Mouse (Mus musculus) midbrain, embryonic 13.5 days (tissue): ENCODE results near the gene Slc38a5. TPM values are rescaled to one million over a fixed set of nuclear protein-coding genes. Genes with fewer than 3 reads are reported as not detected.
A peak's percentile ranks its signal among the peaks of the same experiment; 100 is the strongest.

Experiments
- ATAC-seq: fragments of 200-750 bp; cut with Nextera tagmentation; 2 replicates; pipeline ENCODE4 v1.8.0; 2017; ENCODE audit warnings: mild to moderate bottlenecking, moderate TSS enrichment, moderate library complexity
- H3K27ac ChIP-seq: fragments of 300-500 bp; sonication (generic); 2 replicates; pipeline ENCODE4 v1.5.1; 2015; ENCODE audit warnings: inconsistent platforms, mild to moderate bottlenecking, moderate library complexity
- H3K27me3 ChIP-seq: fragments of 300-500 bp; sonication (generic); 2 replicates; pipeline ENCODE4 v1.6.1; 2015; ENCODE audit warnings: mild to moderate bottlenecking, inconsistent platforms
- H3K36me3 ChIP-seq: fragments of 300-500 bp; sonication (generic); 2 replicates; pipeline ENCODE4 v1.6.1; 2015; ENCODE audit warnings: mild to moderate bottlenecking, inconsistent platforms
- H3K4me1 ChIP-seq: fragments of 300-500 bp; sonication (generic); replicated peaks from 2 replicates; pipeline ENCODE4 v1.6.1; 2015; ENCODE audit warnings: inconsistent platforms
- H3K4me2 ChIP-seq: fragments of 300-500 bp; sonication (generic); replicated peaks from 2 replicates; pipeline ENCODE4 v1.6.1; 2015; ENCODE audit warnings: moderate library complexity, mild to moderate bottlenecking, inconsistent platforms
- H3K4me3 ChIP-seq: fragments of 300-500 bp; sonication (generic); replicated peaks from 2 replicates; pipeline ENCODE4 v1.5.1; 2015; ENCODE audit warnings: mild to moderate bottlenecking, inconsistent platforms
- H3K9ac ChIP-seq: fragments of 300-500 bp; sonication (generic); replicated peaks from 2 replicates; pipeline ENCODE4 v1.6.1; 2015; ENCODE audit warnings: mild to moderate bottlenecking, inconsistent platforms
- H3K9me3 ChIP-seq: fragments of 300-500 bp; sonication (generic); 2 replicates; pipeline ENCODE4 v1.6.1; 2016; ENCODE audit warnings: mild to moderate bottlenecking, inconsistent platforms
- WGBS: fragments of 180-500 bp; shearing (Covaris S2); methylation state at CpG from one replicate; pipeline ENCODE4 v1.1.7; 2015; 5-methylcytosine and 5-hydroxymethylcytosine counted together
- polyA plus RNA-seq: library from polyadenylated mRNA; unstranded; fragments of >200 nt; fragmentation: Nextera tagmentation; extraction: Ambion mirVana; gene quantifications from 2 replicates; pipeline ENCODE4 v1.2.1, GENCODE M21; 2015

Slc38a5 gene
- polyA plus RNA-seq: 24.8 and 25.5 TPM in 2 replicates

DNA sequence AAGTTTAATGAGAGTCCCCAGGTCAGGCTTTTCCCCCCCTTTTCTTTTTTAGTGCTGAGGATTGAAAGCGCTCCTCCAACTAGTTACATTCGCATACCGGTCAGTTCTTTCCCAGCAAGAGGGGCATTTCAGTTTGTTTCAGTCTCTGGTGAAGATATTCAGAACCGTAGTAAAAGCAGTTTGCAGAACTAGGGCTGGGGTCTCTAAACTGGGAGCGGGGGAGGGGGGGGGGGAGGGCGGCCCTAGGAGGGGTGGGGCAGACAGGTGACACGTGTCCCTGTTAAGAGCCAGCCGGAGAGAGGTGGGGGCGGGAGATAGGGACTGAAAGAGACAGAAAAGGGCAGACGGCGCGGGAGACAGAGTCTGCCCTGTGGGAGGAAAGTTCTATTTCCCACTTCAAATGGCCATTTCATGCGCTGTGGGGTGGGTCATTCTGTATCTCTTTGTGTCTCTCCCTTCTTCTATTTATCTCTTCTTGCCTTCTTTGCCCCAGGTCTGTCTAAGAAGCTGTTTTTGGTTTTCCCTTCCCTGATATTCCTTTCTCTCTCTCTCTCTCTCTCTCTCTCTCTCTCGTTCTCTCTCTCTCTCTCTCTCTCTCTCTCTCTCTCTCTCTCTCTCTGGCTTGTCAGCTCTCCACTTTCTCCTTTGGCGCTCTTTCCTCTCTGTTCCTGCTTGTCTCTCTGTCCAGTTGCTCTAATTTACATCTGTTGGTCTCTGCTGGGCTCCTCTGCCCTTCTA lies at the start of gene Slc38a5:
Gene Slc38a5, plus strand, starts transcription at position 51 of the 738 bp plus-strand sequence.
- no peaks in the 10 kb centered on the region for H3K9me3 ChIP-seq
- no peak within 1 kb of the TSS for H3K9ac ChIP-seq
- H3K36me3 ChIP-seq: no peaks in the 10 kb centered on the region
- peak within 1 kb of the TSS; percentile 25 for H3K4me2 ChIP-seq
- WGBS: 23% methylated on average over 11 of the region's 15 CpGs
- H3K4me1 ChIP-seq: no peaks in the 10 kb centered on the region
- ATAC-seq: no peak
- no peak within 1 kb of the TSS for H3K27ac ChIP-seq
- H3K27me3 ChIP-seq: peaks cover 8% of the 10 kb centered on the region; the same call in 1 of the 2 replicates
- H3K4me3 ChIP-seq: no peak within 1 kb of the TSS

DNA sequence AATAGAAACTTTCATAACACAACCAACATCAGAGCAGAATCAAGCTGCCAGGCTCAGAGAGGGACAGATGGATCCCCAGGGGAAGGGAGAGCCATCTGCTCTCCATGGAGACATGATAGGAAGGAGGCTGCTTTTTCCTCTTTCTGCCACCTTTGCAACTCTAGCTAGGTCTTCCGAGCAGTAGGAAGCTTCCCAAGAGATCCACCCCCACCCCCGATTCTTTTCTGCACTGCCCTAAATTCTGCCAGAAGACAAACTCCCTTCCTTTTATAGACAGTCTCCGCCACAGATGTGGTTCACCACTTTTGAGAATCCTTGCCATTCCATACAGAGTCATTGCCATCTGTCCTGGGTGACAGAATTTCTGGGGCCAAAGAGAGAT lies 48.6 kb upstream of the Slc38a5 start:
- 69% methylated on average over 3 of the region's 3 CpGs for WGBS
- no peak overlapping the region for H3K9ac ChIP-seq
- H3K9me3 ChIP-seq: no peaks in the 10 kb centered on the region
- ATAC-seq: no peak
- 0 out of 2 replicates have a peak, but pooled peaks cover 4% of the 10 kb centered on the region for H3K27me3 ChIP-seq
- H3K4me1 ChIP-seq: no peaks in the 10 kb centered on the region
- H3K36me3 ChIP-seq: no peaks in the 10 kb centered on the region
- no peak overlapping the region for H3K4me2 ChIP-seq
- no peak overlapping the region for H3K27ac ChIP-seq
- H3K4me3 ChIP-seq: no peak overlapping the region

DNA sequence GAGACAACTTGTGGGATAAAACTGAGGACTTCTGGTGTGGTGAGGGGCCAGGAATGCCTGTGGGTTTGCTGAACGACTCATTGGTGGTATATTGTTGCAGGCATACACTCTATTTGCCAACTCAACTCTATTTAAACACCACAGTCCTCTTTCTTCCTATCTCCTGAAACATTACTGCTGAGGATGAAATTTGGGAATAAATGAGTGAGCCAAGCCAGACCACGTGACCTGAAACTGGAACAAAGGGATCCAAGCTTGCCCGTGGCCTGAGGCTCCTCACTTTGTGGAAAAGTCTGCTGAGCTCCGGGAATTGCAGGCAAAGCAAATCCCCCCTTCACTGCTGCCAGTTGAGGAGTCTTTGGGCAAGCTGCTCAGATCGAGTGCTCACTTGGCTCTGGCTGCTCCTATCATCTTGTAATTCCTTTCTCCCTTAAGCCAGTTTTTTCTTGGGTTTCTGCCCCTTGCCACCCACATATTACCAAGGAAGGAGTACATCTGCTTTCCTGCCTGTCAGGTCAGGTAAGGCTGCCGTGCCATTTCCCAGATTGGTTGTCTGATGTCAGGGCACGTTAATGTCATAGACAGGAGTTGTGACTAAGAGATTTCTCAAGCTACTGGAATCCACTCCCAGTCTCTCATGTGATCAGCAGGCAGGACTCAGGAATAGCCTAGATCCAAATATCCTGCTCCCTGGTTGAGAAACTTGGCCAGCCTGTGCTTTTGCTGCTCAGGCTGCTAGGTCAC lies 48.1 kb upstream of the Slc38a5 start:
- ATAC-seq: no peak
- WGBS: 54% methylated on average over 7 of the region's 7 CpGs
- no peak overlapping the region for H3K4me2 ChIP-seq
- H3K9ac ChIP-seq: no peak overlapping the region
- no peaks in the 10 kb centered on the region for H3K9me3 ChIP-seq
- 0 out of 2 replicates have a peak, but pooled peaks cover 4% of the 10 kb centered on the region for H3K27me3 ChIP-seq
- H3K4me3 ChIP-seq: no peak overlapping the region
- no peaks in the 10 kb centered on the region for H3K4me1 ChIP-seq
- H3K27ac ChIP-seq: no peak overlapping the region
- no peaks in the 10 kb centered on the region for H3K36me3 ChIP-seq

DNA sequence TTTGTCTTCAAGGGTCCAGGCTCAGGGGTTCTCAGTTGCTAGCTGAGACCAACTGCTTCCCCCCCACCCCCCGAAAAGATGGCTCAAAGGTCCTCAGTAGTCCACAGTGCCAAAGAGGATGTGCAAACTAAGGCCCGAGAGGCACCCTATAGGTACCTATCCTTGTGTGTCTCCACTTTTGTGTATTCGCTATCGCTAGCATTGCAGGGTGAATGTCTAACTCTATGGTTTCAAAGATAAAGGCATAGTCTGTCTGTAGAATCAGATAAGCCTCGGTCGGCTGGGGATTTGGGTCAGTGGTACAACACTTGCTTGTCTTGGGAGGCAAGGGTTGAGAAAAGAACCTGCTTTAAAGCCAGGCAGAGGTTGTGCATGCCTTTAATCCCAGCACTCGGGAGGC lies 47.5 kb upstream of the Slc38a5 start:
- Histone ChIP-seq H3K4me3 (no peak overlapping the region), H3K27ac (no peak overlapping the region), H3K9ac (no peak overlapping the region), H3K9me3 (no peaks in the 10 kb centered on the region), H3K4me2 (no peak overlapping the region), H3K36me3 (no peaks in the 10 kb centered on the region), H3K4me1 (no peaks in the 10 kb centered on the region), H3K27me3 (0 out of 2 replicates have a peak, but pooled peaks cover 4% of the 10 kb centered on the region)
- ATAC-seq: no peak
- WGBS: 92% methylated on average over 7 of the region's 7 CpGs

DNA sequence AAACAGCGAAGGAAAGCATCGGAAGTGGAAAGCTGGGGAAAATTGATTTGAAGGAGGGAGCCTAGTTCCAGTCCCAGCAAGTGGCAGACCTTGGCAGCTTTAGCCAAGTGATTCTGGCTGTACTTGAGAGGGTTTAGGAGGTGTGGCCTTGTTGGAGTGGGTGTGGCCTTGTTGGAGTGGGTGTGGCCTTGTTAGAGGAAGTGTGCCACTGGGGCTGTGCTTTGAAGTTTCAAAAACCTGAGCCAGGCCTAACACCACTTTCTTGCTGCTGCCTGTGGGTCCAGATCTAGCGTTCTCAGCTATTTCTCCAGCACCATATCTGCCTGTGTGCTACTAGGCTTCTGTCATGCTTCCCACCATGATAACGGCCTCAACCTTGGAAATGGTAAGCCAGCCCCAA lies 40.7 kb upstream of the Slc38a5 start:
- 77% methylated on average over 4 of the region's 4 CpGs for WGBS
- no peak for ATAC-seq

DNA sequence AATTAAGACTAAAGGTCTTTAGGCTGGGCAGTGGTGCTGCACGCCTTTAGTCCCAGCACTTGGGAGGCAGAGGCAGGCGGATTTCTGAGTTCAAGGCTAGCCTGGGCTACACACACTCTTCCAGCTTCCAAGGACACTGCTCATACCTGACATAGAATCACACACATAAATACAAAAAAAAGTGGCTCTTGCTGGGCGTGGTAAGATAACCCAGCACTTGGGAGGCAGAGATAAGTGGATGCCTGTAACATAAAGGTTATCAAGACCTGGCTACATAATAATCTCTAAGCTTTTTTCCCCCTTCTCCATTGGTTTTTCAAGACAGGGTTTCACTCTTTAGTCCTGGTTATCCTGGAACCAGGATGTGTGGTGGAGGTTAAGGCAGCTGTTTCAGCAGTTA lies 37.3 kb upstream of the Slc38a5 start:
- Histone ChIP-seq H3K27ac (no peak overlapping the region), H3K4me2 (no peak overlapping the region), H3K9me3 (no peaks in the 10 kb centered on the region), H3K36me3 (no peaks in the 10 kb centered on the region), H3K9ac (no peak overlapping the region), H3K4me3 (no peak overlapping the region), H3K27me3 (no peaks in the 10 kb centered on the region), H3K4me1 (no peaks in the 10 kb centered on the region)
- 83% methylated on average over 3 of the region's 3 CpGs for WGBS
- ATAC-seq: no peak

More for the DNA sequence above, 40.7 kb upstream of the Slc38a5 start:
- Histone ChIP-seq H3K4me1 (no peaks in the 10 kb centered on the region), H3K9me3 (no peaks in the 10 kb centered on the region), H3K4me3 (no peak overlapping the region), H3K36me3 (no peaks in the 10 kb centered on the region), H3K9ac (no peak overlapping the region), H3K27ac (no peak overlapping the region), H3K4me2 (no peak overlapping the region), H3K27me3 (no peaks in the 10 kb centered on the region)

DNA sequence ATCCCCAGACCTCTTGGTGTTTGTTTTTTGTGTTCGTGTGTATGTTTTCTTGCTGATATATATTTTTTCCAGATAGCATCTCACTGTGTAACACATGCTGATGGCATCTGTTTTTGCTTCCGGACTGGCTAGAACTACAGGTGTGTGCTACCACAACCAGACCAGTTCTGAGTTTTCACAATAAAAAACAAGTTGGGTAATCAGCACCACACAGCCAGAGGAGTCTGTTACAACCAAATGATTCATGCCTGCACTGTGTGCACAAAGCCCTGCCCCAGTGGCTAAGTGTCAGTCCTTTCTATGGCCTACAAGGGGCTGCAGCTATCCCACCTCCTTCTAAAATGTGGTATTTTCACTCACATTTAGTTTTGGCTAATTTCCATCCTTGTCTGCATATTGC lies 34.2 kb upstream of the Slc38a5 start:
- no peaks in the 10 kb centered on the region for H3K9me3 ChIP-seq
- 87% methylated on average over 2 of the region's 2 CpGs for WGBS
- no peak overlapping the region for H3K4me2 ChIP-seq
- no peaks in the 10 kb centered on the region for H3K4me1 ChIP-seq
- H3K4me3 ChIP-seq: no peak overlapping the region
- H3K36me3 ChIP-seq: peaks cover 9% of the 10 kb centered on the region; the same call in 1 of the 2 replicates
- H3K27me3 ChIP-seq: no peaks in the 10 kb centered on the region
- no peak overlapping the region for H3K27ac ChIP-seq
- H3K9ac ChIP-seq: no peak overlapping the region
- no peak for ATAC-seq

DNA sequence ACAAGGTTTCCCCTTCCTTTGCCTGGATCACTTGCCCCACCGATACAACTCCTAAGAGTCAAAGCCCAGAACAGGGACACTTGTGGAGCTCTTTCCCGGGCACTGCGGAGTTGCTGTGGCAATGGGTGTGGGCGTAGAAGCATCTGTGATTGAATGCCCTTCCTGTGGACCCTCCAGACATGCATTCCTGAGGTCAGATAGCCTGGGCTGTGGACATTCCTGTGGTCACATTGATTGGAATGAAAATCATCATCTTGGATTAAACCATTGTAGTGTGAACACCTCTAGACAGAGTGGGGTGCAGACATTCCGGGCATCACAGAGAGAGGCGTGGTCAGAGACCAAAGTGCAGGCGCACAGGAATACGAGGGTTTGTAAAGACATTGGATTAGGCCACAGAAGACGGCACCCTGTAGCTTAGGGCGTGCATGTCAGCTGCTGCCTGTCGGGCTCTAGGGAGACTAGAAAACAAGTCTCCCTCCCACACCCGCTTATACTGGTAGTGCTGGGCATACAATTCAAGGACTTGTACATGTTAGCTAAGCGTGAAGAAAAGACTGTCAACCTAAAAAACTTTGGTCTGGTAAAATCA lies 32.0 kb upstream of the Slc38a5 start:
- Histone ChIP-seq H3K36me3 (peaks cover 20% of the 10 kb centered on the region; the same call in 1 of the 2 replicates), H3K9me3 (no peaks in the 10 kb centered on the region), H3K4me2 (no peak overlapping the region), H3K27me3 (no peaks in the 10 kb centered on the region), H3K4me1 (no peaks in the 10 kb centered on the region), H3K4me3 (no peak overlapping the region), H3K9ac (no peak overlapping the region), H3K27ac (no peak overlapping the region)
- ATAC-seq: no peak
- WGBS: 70% methylated on average over 13 of the region's 13 CpGs

DNA sequence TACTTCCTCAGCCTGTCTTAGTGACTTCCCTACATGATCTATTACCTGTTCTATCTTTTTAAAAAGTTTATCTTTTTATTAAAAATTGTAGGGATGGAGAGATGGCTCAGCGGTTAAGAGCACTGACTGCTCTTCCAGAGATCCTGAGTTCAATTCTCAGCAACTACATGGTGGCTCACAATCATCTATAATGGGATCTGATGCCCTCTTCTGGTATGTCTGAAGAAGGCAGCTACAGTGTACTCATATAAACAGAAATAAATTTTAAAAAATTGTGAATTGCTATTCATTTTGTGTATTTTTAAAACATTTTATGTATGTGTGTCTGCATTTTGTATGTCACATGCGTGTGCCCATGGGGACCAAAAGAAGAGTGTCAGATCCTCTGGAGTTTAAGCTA lies 23.3 kb upstream of the Slc38a5 start:
- no peak overlapping the region for H3K9ac ChIP-seq
- H3K36me3 ChIP-seq: peaks cover 22% of the 10 kb centered on the region; the same call in 1 of the 2 replicates
- no peaks in the 10 kb centered on the region for H3K27me3 ChIP-seq
- H3K4me3 ChIP-seq: no peak overlapping the region
- 76% methylated on average over 2 of the region's 2 CpGs for WGBS
- no peak overlapping the region for H3K27ac ChIP-seq
- no peaks in the 10 kb centered on the region for H3K9me3 ChIP-seq
- H3K4me2 ChIP-seq: no peak overlapping the region
- peaks cover 10% of the 10 kb centered on the region for H3K4me1 ChIP-seq
- no peak for ATAC-seq

DNA sequence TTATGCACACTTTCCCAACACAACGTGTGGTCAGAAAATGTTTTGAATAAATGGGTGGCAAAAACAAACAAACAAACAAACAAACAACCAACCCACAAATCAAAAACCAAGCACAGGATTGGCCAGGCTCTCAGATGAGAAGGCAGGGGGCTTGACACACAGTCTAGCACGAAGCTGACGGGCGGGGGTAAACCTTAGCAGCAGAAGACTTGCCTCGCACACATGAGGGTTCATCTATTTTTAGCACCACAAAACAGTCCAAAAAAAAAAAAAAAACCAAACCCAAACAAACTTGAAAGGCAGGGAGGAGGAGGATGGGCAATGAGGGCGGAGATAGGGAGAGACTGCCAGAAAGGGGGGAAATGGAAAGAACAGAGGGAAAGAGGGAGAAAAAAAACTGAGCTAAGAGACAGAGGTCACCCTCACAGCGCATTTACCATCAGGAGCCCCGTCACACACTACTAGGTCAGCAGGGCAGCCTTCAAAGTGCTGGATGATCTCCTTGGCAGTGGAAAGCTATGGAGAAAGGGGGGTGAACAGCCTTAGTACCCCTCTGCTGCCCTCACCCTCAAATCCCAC lies 22.3 kb upstream of the Slc38a5 start:
- no peak for ATAC-seq
- Histone ChIP-seq H3K9ac (no peak overlapping the region), H3K27ac (no peak overlapping the region), H3K4me1 (peaks cover 10% of the 10 kb centered on the region), H3K27me3 (no peaks in the 10 kb centered on the region), H3K9me3 (no peaks in the 10 kb centered on the region), H3K4me3 (no peak overlapping the region), H3K36me3 (peaks cover 15% of the 10 kb centered on the region; the same call in 1 of the 2 replicates), H3K4me2 (no peak overlapping the region)
- WGBS: 86% methylated on average over 8 of the region's 8 CpGs

DNA sequence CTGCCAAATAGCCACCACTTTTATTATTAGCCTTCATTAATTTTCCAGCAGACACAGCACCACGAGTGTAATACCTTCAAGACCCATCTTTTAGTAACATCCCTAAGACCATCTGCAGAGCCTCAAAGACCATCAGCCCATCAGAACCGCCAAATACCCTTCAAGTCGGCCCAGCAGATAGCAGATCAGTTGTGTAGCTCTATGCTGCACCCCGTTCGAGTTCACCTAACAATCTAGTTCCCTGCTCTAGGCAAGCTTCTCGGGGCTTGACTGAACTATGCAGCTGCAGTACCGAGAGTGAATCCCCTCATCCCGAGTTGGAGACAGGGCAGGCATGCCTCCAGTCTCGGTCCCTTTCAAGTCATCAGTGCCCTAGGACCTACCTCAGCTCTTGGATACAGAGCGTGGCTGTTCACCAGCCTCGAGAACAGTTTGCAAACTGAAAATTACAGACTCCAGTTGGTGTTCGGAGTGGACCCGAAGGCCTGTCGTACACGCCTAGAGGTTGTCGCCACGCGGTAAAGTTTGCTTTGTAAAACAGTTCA lies 19.1 kb upstream of the Slc38a5 start:
- no peaks in the 10 kb centered on the region for H3K36me3 ChIP-seq
- H3K9me3 ChIP-seq: no peaks in the 10 kb centered on the region
- no peak overlapping the region for H3K27ac ChIP-seq
- H3K27me3 ChIP-seq: no peaks in the 10 kb centered on the region
- H3K4me1 ChIP-seq: peaks cover 10% of the 10 kb centered on the region
- WGBS: 29% methylated on average over 18 of the region's 18 CpGs
- peak overlapping the region; percentile 50 for H3K4me3 ChIP-seq
- H3K4me2 ChIP-seq: peak overlapping the region; percentile 57
- peak overlapping the region; percentile 72 for H3K9ac ChIP-seq
- ATAC-seq: peak; percentile 79
